Mouse (Mus musculus) heart, adult 9 months (tissue): ENCODE results near the gene Fgfr2.

ENCODE experiments used
- DNase-seq, 2 experiments: peaks; one replicate each; pipeline ENCODE4 v3.0.0; 2022; ENCODE audit warnings: low spot score in 2 of 2

The Fgfr2 gene

GRCm38 (mm10) chr7:130914693-130915363 lies 2208.3 kb downstream of the Fgfr2 start:
- peak in 1 of 2 experiments; percentile 48 for DNase-seq

- no peak for DNase-seq
Observed at GRCm38 (mm10) chr7:130910841-130911240, 2212.3 kb downstream of the Fgfr2 start.

DNA sequence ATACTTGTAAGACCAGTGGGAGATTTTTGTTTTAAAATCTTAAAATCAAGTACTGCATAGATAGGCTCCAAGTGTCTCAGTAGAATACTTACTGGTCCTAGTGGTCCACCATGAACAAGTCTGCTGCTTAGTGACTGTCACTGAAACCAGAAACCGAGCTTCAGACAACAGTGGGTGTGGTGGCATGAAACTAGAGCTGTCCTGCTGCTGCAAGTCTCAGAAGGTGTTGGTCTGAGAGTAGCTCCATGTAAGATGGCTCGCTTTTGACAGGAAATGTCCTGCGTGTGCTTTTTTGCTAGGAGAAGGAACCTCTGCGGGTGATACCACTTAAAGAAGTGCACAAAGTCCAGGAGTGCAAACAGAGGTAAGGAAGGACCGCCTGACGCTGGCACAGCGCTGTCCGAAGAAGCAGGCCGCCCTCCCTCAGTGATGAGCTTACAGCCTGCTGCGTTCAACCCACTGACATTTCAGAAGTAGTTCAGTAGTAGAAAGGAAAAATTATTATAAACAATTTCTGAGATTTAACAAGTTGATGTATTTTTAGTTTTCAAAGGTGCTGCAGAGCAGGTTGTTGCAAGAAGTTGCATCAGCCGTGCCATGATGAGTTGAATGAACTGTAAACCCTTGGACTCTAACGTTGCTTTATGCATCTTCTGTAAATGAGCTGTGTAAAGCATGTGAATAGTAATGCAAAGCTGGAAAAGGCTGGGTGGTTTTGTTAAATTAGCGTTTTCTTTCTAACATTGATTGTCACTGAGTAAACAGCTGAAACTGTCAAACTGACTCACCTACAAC lies 2218.4 kb downstream of the Fgfr2 start:
- DNase-seq: no peak

- peak in 1 of 2 experiments; percentile 19 for DNase-seq
Observed at GRCm38 (mm10) chr7:130903505-130904074, 2219.6 kb downstream of the Fgfr2 start.

GRCm38 (mm10) chr7:130902929-130903328 lies 2220.2 kb downstream of the Fgfr2 start:
- no peak for DNase-seq

- no peak for DNase-seq
Observed at GRCm38 (mm10) chr7:130900233-130900848, 2222.8 kb downstream of the Fgfr2 start.

GRCm38 (mm10) chr7:130898373-130898772 lies 2224.8 kb downstream of the Fgfr2 start:
- no peak for DNase-seq

- no peak for DNase-seq
Observed at GRCm38 (mm10) chr7:130897201-130897600, 2225.9 kb downstream of the Fgfr2 start.

DNA sequence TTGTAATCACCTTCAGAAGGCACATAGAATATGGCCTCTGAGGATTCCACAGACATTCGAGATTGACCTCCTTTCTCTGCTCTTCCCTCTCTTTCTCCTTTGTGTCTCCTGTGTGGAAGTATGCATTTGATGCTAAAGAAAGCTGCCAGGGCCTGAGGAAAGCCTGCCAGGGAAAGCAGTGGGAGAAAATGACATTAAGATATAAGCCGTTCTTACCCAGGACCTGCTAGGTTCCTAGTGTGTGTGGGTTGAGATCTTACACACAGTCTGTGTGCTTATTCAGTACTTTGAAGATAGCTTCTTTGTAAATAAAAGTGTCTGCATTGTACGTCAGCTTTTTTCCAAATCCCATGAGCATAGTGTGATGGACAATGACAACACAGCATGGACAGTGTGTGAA lies 2227.1 kb downstream of the Fgfr2 start:
- no peak for DNase-seq

DNA sequence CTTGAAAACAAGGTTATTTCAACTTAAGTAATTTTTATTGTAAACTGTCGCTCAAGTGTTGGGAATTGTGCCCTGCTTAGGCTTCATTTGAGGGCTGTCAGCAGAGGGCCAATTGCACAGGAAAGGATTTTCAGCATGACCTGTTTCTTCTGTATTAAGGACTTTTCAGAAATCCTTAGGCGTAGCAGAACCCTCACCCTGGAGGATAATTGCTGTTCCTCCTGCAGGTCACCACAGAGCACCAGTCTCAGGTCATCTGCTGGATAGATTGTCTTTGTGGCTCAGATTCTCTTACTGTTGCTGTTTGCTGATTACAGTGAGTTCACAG lies 2227.6 kb downstream of the Fgfr2 start:
- DNase-seq: no peak

DNA sequence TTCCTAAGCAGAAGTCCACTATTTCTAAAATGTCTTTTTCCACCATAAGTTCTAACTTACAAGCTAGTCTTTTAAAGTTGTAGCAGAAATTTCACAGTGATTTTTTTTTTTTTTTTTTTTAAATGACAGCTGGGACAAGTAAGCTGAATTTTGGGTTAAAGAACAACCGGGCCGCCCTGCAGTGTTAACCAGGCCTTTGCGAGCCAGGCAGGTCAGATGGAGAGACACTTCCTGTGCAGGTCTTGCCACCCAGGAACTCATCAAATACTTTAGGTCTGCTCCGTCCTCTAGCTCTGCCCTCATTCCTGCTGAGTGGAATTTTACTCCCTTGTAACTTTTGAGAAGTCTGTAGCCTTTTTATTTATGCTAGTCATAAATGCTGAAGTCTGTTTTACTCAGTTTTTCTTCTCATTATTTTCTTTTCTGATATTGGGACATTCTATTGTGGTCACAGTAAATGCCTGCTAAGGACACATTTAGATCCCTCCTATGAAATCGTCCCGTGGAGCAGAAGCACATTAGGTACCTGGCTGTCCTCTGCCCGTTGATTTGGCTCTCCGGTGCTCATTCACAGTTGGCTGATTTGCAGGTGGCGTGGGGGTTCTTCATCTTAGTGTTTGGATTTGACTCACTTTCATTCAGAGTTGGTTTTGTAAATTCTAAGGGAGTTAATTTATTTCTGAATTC lies 2228.1 kb downstream of the Fgfr2 start:
- DNase-seq: no peak

DNA sequence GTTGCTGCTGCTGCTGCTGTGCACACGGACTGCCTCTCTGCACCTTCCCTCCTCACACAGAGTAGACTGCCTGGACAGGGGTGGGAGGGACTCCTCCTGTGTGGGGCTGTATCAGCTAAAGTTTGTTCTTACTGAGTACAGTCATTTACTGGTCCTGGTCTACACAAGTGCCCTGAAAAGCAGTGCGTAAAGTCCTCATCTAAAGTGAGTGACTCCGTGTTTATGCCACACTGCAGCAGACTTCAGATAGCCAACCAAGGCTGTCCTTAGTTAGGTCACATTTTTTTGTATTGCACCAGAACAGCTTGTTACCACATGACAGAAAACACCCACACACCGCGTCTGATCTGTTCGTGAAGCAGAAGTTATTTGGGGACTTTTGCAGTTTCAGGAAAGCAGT lies 2230.2 kb downstream of the Fgfr2 start:
- DNase-seq: peak; percentile 50 to 54

DNA sequence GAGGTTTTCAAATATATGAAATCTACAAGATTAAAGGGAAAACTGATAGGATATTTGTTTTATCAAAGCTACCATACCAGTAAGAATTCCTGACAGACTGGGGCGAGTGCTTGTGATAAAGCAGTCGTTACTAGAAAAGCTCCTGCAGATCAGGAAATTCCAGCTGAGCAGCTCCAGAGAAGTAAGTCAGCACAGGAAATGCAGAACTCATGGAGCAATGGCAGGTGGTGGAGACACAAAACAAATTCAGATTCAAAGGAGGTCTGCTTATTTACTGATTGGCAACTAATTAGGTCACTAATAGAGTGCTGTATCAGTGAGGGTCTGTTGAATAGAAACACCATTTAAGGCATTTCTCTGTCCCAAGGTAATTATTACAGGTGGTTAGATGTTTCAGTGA lies 2232.3 kb downstream of the Fgfr2 start:
- no peak for DNase-seq

GRCm38 (mm10) chr7:130887946-130888345 lies 2235.2 kb downstream of the Fgfr2 start:
- no peak for DNase-seq

- DNase-seq: no peak
Observed at GRCm38 (mm10) chr7:130886246-130886645, 2236.9 kb downstream of the Fgfr2 start.

- no peak for DNase-seq
Observed at GRCm38 (mm10) chr7:130884161-130884560, 2239.0 kb downstream of the Fgfr2 start.

DNA sequence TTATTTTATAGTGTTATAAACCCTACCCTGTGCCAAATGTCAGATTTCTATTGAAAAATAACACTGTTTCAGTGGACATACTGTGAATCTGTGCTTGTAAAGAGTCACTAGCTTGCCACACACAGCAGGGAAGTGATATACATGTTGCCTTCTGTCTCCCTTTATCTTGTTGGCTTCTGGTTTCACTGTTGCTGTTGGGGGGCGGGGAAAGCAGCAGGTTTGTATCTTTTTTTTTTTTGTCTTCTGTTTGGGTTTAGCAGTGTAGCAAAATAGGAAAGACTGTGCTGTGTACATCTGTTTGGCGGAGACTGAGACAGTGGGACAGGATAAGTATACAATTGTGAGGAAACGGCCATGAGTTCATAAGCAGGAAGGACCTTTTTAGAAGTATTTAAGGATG lies 2255.9 kb downstream of the Fgfr2 start:
- DNase-seq: no peak

DNA sequence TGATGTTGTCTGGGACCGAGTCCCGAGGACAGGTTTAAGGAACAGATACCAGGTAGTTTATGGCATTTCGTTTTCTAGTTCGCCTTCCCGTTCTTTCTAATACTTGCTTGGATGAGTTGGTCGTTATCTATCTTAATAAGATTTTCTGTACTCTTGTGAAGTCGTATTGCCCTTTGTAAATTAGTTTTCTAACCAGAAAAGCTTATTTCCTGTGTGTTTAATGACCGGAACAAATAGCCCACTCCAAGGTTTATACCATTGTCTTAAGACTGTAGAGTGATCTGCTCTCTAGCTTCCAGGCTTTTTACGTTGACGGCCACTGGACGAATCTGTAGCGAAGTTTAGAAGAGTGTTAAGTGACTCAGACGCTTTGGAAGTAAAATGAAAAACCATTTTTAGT lies 2256.5 kb downstream of the Fgfr2 start:
- no peak for DNase-seq

DNA sequence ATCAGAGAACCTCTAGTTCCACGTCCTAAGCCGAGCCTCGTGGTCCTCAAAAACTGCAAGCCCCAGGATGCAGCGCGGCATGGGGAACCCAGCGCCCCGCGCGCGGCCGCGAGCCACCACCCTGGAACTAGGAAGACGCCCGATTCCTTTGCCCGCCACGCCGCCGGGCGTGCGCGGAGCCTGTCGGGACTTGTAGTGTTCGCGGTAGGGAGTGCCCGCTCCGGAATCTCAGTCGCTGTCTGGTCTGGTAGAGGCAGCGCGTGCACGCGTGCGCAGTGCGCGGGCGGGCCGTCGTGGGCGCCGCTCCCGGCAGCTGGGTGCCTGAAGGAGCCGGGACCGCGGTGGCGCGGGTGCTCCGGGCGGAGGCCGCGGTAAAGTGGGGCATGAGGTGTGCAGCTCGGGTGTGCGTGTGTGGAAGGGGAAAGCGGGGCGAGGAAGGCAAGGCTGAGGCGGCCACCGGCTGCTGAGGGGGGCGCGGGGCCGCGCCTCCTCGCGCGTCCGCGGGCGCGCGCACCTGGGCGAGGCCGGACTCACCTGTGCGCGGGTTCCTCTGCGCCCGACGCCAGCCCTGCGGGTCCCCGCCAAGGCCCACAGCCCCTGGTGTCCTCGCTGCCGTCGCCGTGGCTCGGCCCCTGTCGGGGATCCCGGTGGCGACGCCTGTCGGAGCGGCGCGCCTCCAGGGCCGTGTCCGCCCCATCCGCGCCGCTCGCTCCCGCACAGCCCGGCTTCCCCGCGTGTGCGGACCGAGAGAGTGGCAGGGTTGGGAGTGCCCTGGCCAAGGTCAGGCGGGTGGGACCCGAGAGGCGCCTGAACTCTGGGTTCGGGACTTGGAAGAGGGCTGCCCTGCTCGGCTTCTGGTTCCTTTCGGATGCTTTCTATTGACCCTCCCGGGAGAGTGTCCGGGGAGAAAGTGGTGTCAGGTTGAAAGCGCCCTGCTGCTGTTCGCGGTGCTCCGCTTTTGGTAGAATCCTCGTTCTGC lies 2257.2 kb downstream of the Fgfr2 start, which contains the start of gene Plekha1:
Gene Plekha1, plus strand, starts transcription at position 144 of the 979 bp plus-strand sequence.
- peak; percentile 98 to 100 for DNase-seq

DNA sequence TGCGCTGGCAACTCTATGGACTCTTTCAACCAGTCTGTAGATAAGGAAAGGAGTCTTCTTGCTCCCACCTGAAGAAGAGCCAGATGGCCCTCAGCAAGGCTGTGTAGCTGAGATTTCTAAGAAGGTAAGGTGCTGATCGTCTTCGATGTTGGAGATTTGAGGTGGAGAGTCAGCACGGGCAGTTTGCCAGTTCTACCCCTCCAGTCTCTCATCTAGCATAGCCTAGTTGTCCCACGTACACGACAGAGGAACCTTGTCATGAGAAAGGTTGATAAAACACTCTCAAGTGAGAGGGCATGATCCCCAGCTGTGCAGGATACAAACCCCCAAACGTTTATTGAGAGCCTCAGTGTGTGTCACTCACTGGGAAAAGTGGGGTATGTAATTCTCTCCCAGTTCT lies 2258.4 kb downstream of the Fgfr2 start:
- DNase-seq: no peak

GRCm38 (mm10) chr7:130862501-130862900 lies 2260.6 kb downstream of the Fgfr2 start:
- DNase-seq: no peak
